Mouse (Mus musculus) ES-Bruce4 (cell line): Measurements from ENCODE around the gene Hivep2.

Experiments used
- CTCF ChIP-seq: IDR thresholded peaks from one replicate; pipeline ENCODE4 v1.8.1; 2011; ENCODE audit warnings: low read depth, low read length
- POLR2A ChIP-seq: IDR thresholded peaks from one replicate; pipeline ENCODE4 v1.8.1; 2011; ENCODE audit warnings: low read length; ENCODE audit not compliant: insufficient read depth

DNA sequence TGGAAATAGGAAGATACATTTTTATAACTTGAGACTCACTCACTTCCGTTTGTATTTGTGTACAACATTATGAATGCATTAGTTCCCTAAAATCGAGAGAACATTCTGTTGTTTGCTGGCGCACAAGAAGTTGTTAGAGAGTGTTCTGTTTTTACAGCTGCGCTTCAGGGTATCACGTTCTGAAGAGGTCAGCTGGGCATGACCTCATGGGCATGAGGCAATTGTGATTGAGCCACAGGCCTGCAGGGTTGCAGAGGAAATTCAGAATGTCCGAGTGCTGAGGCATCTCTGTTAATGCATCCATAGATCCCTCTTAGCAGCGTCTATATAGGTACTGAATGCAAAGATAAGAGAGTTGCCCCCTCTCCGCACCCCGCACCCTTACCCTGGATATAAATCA, 22.4 kb downstream of the Hivep2 start:
- TF ChIP-seq POLR2A: no peak
- no peak for TF ChIP-seq CTCF
